Mouse (Mus musculus) adrenal gland, adult 18-20 months (tissue): ENCODE measurements around the gene Slc35c1. TPM values are rescaled to one million over a fixed set of nuclear protein-coding genes. Genes with fewer than 3 reads are reported as not detected.

Experiments used
- DNase-seq, 2 experiments: peaks; one replicate each; pipeline ENCODE4 v3.0.0; 2021 to 2022; ENCODE audit warnings: low spot score in 2 of 2
- total RNA-seq, 2 experiments: library from RNA; stranded (reverse); gene quantifications; 1 replicate in 1 of 2; 2 replicates in 1 of 2; pipeline ENCODE4 v1.2.3; 2021

Gene Slc35c1
- total RNA-seq, 2 experiments from 2014 or later = 12.1 to 21.7 TPM

- DNase-seq = no peak
These were observed 51.9 kb downstream of the Slc35c1 start for GRCm38 (mm10) chr2:92408309-92409045.

- DNase-seq = no peak
These were observed 54.7 kb downstream of the Slc35c1 start for GRCm38 (mm10) chr2:92405687-92406086.

- DNase-seq = no peak
These were observed 55.6 kb downstream of the Slc35c1 start for GRCm38 (mm10) chr2:92404737-92405136.

GRCm38 (mm10) chr2:92403776-92404319, 56.5 kb downstream of the Slc35c1 start:
- DNase-seq = no peak

Other genes with a start within 250 kb of the Slc35c1 start
- 100 to 1,000 TPM in 1 of 2 experiments, 10 to 100 TPM in 1; 90.6 to 183 TPM for gene Pex16, start 85.9 kb downstream of the Slc35c1 start, total RNA-seq
- gene Large2, start 85.7 kb downstream of the Slc35c1 start, total RNA-seq = 1 to 10 TPM in 1 of 2 experiments, not detected in 1; 2.7 TPM
- gene 1700029I15Rik, start 78.0 kb downstream of the Slc35c1 start, total RNA-seq = 10 to 100 TPM in 1 of 2 experiments, 1 to 10 TPM in 1; 6.6 to 15.3 TPM
- 10 to 100 TPM; 29.6 to 32.3 TPM for gene Mapk8ip1, start 59.3 kb downstream of the Slc35c1 start, total RNA-seq
- gene Cry2, start 26.5 kb downstream of the Slc35c1 start, total RNA-seq = 10 to 100 TPM; 20.6 to 46.2 TPM
- 10 to 100 TPM; 13.2 to 20.4 TPM for gene Chst1, start 139.2 kb upstream of the Slc35c1 start, total RNA-seq